Mouse (Mus musculus) kidney, postnatal 0 days (tissue): Measurements from ENCODE around the gene Hsf2bp. TPM values are rescaled to one million over a fixed set of nuclear protein-coding genes. Genes with fewer than 3 reads are reported as not detected.

Experiments
- ATAC-seq: fragments of 200-750 bp; cut with Nextera tagmentation; replicated peaks from 2 replicates; pipeline ENCODE4 v1.8.0; 2017; ENCODE audit warnings: low read depth, moderate number of reproducible peaks, moderate TSS enrichment, moderate library complexity; ENCODE audit not compliant: low FRiP score
- DNase-seq: peaks from one replicate; pipeline ENCODE4 v3.0.0-alpha.2; 2016; ENCODE audit warnings: low spot score
- H3K27ac ChIP-seq: fragments of 300-500 bp; sonication (generic); 2 replicates; pipeline ENCODE4 v1.5.1; 2014; ENCODE audit warnings: mild to moderate bottlenecking
- H3K27me3 ChIP-seq: fragments of 300-500 bp; sonication (generic); 2 replicates; pipeline ENCODE4 v1.6.1; 2014; ENCODE audit warnings: low read length, mixed read lengths; ENCODE audit not compliant: insufficient read depth
- H3K36me3 ChIP-seq: fragments of 300-500 bp; sonication (generic); 2 replicates; pipeline ENCODE4 v1.6.1; 2014; ENCODE audit warnings: low read length, mixed read lengths; ENCODE audit not compliant: insufficient read depth
- H3K4me1 ChIP-seq: fragments of 300-500 bp; sonication (generic); replicated peaks from 2 replicates; pipeline ENCODE4 v1.6.1; 2014; ENCODE audit warnings: antibody characterized with exemption, low read length, mixed read lengths; ENCODE audit not compliant: insufficient read depth
- H3K4me2 ChIP-seq: fragments of 300-500 bp; sonication (generic); 2 replicates; pipeline ENCODE4 v1.6.1; 2014; ENCODE audit warnings: mild to moderate bottlenecking, low read length, moderate library complexity, mixed read lengths
- H3K4me3 ChIP-seq: fragments of 300-500 bp; sonication (generic); replicated peaks from 2 replicates; pipeline ENCODE4 v1.5.1; 2014; ENCODE audit warnings: low read depth, low read length
- H3K9ac ChIP-seq: fragments of 300-500 bp; sonication (generic); 2 replicates; pipeline ENCODE4 v1.6.1; 2014; ENCODE audit warnings: low read depth, low read length
- H3K9me3 ChIP-seq: fragments of 300-500 bp; sonication (generic); replicated peaks from 2 replicates; pipeline ENCODE4 v1.6.1; 2016; ENCODE audit warnings: low read length, inconsistent platforms, mixed read lengths
- CTCF ChIP-seq: IDR thresholded peaks from 2 replicates; pipeline ENCODE4 v1.5.1; 2016; ENCODE audit warnings: antibody characterized with exemption, low read depth, mild to moderate bottlenecking, moderate library complexity
- WGBS: fragments of 180-500 bp; shearing (Covaris S2); extraction: QIAGEN DNeasy Blood & Tissue Kit; methylation state at CpG from one replicate; pipeline ENCODE4 v1.1.7; 2014; 5-methylcytosine and 5-hydroxymethylcytosine counted together
- polyA plus RNA-seq: library from polyadenylated mRNA; unstranded; fragments of >200 nt; fragmentation: Nextera tagmentation; extraction: Ambion mirVana; gene quantifications from 2 replicates; pipeline ENCODE4 v1.2.1, GENCODE M21; 2015

Gene Hsf2bp
- polyA plus RNA-seq, 1 experiment from 2014 or later = 2.9 TPM

DNA sequence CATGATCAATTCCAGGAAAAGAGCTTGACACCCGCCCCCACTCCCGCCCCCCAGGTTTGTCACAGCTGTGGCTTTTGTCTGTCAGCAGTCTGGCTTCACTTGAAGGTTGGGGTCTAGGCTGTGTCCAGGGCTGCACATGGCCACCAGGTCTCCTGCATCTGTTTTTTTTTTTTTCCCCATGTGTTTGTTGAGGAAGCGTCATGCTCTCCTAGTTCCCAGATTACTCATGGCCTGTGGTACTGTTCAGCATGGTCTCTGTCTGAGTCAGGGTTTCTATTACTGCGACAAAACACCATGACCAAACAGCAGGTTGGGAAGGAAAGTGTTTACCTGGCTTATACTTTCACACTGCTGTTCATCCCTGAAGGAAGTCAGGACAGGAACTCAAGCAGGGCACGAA is 121.8 kb downstream of the Hsf2bp start:
- no peaks in the 10 kb centered on the region for H3K27me3 ChIP-seq
- WGBS = 85% methylated on average over 5 of the region's 5 CpGs
- DNase-seq (no peak), ATAC-seq (no peak)
- no peak overlapping the region for H3K4me2 ChIP-seq
- H3K4me1 ChIP-seq = 0 out of 2 replicates have a peak, but pooled peaks cover 2% of the 10 kb centered on the region
- TF ChIP-seq CTCF = no peak
- H3K9me3 ChIP-seq = no peaks in the 10 kb centered on the region
- H3K27ac ChIP-seq = no peak overlapping the region
- H3K9ac ChIP-seq = no peak overlapping the region
- H3K4me3 ChIP-seq = no peak overlapping the region
- H3K36me3 ChIP-seq = no peaks in the 10 kb centered on the region

GRCm38 (mm10) chr17:31912881-31913662 is 123.1 kb downstream of the Hsf2bp start:
- Histone ChIP-seq H3K9ac (no peak overlapping the region), H3K9me3 (no peaks in the 10 kb centered on the region), H3K4me1 (0 out of 2 replicates have a peak, but pooled peaks cover 2% of the 10 kb centered on the region), H3K36me3 (no peaks in the 10 kb centered on the region), H3K4me3 (no peak overlapping the region), H3K4me2 (no peak overlapping the region), H3K27me3 (no peaks in the 10 kb centered on the region), H3K27ac (no peak overlapping the region)
- 43% methylated on average over 18 of the region's 18 CpGs for WGBS
- ATAC-seq (no peak), DNase-seq (no peak)
- no peak for TF ChIP-seq CTCF

GRCm38 (mm10) chr17:31912387-31912786 is 123.8 kb downstream of the Hsf2bp start:
- no peaks in the 10 kb centered on the region for H3K36me3 ChIP-seq
- no peak overlapping the region for H3K4me3 ChIP-seq
- H3K9ac ChIP-seq = no peak overlapping the region
- WGBS = 58% methylated on average over 16 of the region's 16 CpGs
- no peak overlapping the region for H3K27ac ChIP-seq
- H3K9me3 ChIP-seq = no peaks in the 10 kb centered on the region
- H3K4me1 ChIP-seq = 0 out of 2 replicates have a peak, but pooled peaks cover 2% of the 10 kb centered on the region
- ATAC-seq = peak; percentile 57; the same call in 1 of the 2 replicates
- DNase-seq = no peak
- TF ChIP-seq CTCF = no peak
- H3K4me2 ChIP-seq = no peak overlapping the region
- no peaks in the 10 kb centered on the region for H3K27me3 ChIP-seq

DNA sequence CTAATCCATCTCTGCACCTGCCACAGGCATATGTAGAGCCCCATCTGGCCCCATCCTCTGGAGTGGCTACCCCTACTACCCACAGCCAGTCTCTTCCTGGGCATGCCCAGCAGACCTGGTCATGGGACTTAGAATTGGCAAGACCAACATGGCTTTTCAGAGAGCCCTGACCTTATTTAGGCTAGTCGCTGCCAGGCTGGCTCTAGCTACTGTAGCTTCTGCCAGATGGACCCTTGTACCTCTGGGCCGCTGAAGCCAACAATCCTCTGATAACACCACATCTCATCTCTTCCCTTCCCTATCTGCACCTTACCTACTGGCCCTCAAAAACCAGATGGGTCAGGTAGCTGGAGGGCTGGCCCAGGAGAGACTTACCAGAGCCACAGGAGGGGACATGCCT is 127.2 kb downstream of the Hsf2bp start:
- no peak overlapping the region for H3K4me2 ChIP-seq
- H3K9ac ChIP-seq = no peak overlapping the region
- DNase-seq (no peak), ATAC-seq (no peak)
- no peaks in the 10 kb centered on the region for H3K27me3 ChIP-seq
- H3K4me3 ChIP-seq = no peak overlapping the region
- TF ChIP-seq CTCF = no peak
- no peaks in the 10 kb centered on the region for H3K9me3 ChIP-seq
- no peak overlapping the region for H3K27ac ChIP-seq
- 91% methylated on average over 2 of the region's 2 CpGs for WGBS
- no peaks in the 10 kb centered on the region for H3K36me3 ChIP-seq
- 0 out of 2 replicates have a peak, but pooled peaks cover 2% of the 10 kb centered on the region for H3K4me1 ChIP-seq

- H3K9ac ChIP-seq = peak overlapping the region; percentile 18; the same call in 1 of the 2 replicates
- DNase-seq = no peak
- ATAC-seq = no peak
- H3K36me3 ChIP-seq = no peaks in the 10 kb centered on the region
- H3K4me2 ChIP-seq = no peak overlapping the region
- no peaks in the 10 kb centered on the region for H3K9me3 ChIP-seq
- H3K27ac ChIP-seq = peak overlapping the region; percentile 82; the same call in 1 of the 2 replicates
- H3K27me3 ChIP-seq = no peaks in the 10 kb centered on the region
- H3K4me3 ChIP-seq = no peak overlapping the region
- H3K4me1 ChIP-seq = 0 out of 2 replicates have a peak, but pooled peaks cover 2% of the 10 kb centered on the region
- TF ChIP-seq CTCF = no peak
- WGBS = 91% methylated on average over 3 of the region's 3 CpGs
Measured at GRCm38 (mm10) chr17:31906441-31906840, 129.7 kb downstream of the Hsf2bp start.

DNA sequence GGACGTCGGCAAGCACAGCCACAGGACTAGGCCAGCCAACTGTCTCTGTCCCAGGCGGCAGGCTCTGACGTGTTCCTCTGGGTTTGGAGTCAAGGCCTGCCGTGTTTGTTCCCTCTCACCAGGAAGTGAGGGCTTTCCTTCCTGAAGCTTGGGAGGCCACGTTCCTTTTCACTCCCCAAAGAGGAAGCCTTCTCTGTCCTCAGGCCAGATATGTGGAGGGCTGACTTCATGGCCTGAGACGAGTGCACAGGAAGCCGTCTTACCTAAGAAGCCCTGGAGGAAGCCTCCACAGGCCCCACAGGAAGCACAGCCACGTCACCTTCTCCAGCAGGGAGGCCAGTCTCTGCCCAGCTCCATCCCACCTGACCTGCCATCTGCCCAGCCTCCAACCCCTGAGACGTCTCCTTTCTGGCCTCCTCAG is 130.3 kb downstream of the Hsf2bp start:
- DNase-seq (peak; percentile 70), ATAC-seq (0 out of 2 replicates have a peak, but pooled peaks have one; percentile 18)
- no peaks in the 10 kb centered on the region for H3K36me3 ChIP-seq

More for the DNA sequence above, 130.3 kb downstream of the Hsf2bp start:
- TF ChIP-seq CTCF = no peak
- Histone ChIP-seq H3K9ac (peak overlapping the region; percentile 18; the same call in 1 of the 2 replicates), H3K9me3 (no peaks in the 10 kb centered on the region), H3K4me3 (no peak overlapping the region), H3K27me3 (no peaks in the 10 kb centered on the region), H3K4me1 (0 out of 2 replicates have a peak, but pooled peaks cover 2% of the 10 kb centered on the region), H3K27ac (peak overlapping the region; percentile 82), H3K4me2 (no peak overlapping the region)
- WGBS = 65% methylated on average over 10 of the region's 10 CpGs
